Mouse (Mus musculus) spleen, adult 12 weeks (tissue): ENCODE results near the gene Zscan4b.
"Not testable (repeated sequence)": the region's sequence is repeated elsewhere in the genome, so short reads cannot be mapped to it uniquely, and the experiment has no call there.

Experiments used
- DNase-seq: peaks from one replicate; pipeline ENCODE4 v3.0.0; 2022; ENCODE audit warnings: low spot score

The Zscan4b gene

GRCm38 (mm10) chr7:10904950-10905349, at the start of gene Zscan4b:
Gene Zscan4b, minus strand, starts transcription at chr7:10905050.
- DNase-seq = not testable (repeated sequence)
